In the genomic region with DNA sequence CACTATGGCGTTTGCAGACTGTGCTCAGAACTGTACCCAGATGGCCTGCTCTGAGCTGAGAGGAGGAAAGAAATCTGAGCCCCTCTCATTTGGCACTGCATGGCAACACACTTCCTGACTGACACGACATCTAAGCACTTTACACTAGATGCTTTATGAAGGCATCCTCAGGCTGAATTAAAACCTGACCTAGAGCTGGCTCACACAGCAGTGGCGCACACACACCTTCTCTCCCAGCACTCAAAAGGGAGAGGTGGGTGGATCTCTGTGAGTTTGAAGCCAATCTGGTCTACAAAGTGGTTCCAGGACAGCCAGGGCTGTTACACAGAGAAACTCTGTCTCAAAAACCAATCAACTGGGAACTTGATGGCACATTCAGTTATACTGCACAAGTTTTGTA, we compare ENCODE assay signal across 19 mouse cellular contexts. TPM values are rescaled to one million over a fixed set of nuclear protein-coding genes. Genes with fewer than 3 reads are reported as not detected.
DNase-seq lines count a peak whose midpoint lies in the region; ATAC-seq and TF ChIP-seq lines count a peak whose summit lies in the region.
"Had no signal": no experiment of that assay in that cellular context is flagged by ENCODE, and none has a peak within 500 bp of the region (broad histone marks: within the 10 kb centered on the region; RNA-seq: fewer than 3 reads in every experiment).

No protein-coding gene starts in this region.

- no peak overlapping the region for H3K27ac ChIP-seq in forebrain, postnatal 0 days (ENCODE audit: low read depth, low read length)
- no peak overlapping the region for H3K27ac ChIP-seq in forebrain, embryonic 15.5 days (replicated peaks)
- H3K27ac ChIP-seq in layer of hippocampus, adult 2 months = peak overlapping the region; percentile 75
- no peak overlapping the region for H3K27ac ChIP-seq in embryonic facial prominence, embryonic 14.5 days (replicated peaks; ENCODE audit: low read depth, low read length)
- no peak overlapping the region for H3K27ac ChIP-seq in stomach, postnatal 0 days (replicated peaks)
- H3K27ac ChIP-seq: forebrain, embryonic 12.5 days; heart, adult 2 months; hindbrain, embryonic 12.5 days; hindbrain, postnatal 0 days had no signal

- H3K36me3 ChIP-seq in forebrain, postnatal 0 days (ENCODE audit: insufficient read depth) = peaks cover 49% of the 10 kb centered on the region
- peaks cover 44% of the 10 kb centered on the region for H3K36me3 ChIP-seq in forebrain, embryonic 15.5 days
- peaks cover 67% of the 10 kb centered on the region for H3K36me3 ChIP-seq in embryonic facial prominence, embryonic 14.5 days (ENCODE audit: control insufficient read depth, insufficient read depth, low read length)
- peaks cover 7% of the 10 kb centered on the region for H3K36me3 ChIP-seq in stomach, postnatal 0 days (ENCODE audit: control insufficient read depth, insufficient read depth, low read length)

- H3K9me3 ChIP-seq in forebrain, postnatal 0 days (ENCODE audit: low read length) = no peaks in the 10 kb centered on the region
- no peaks in the 10 kb centered on the region for H3K9me3 ChIP-seq in forebrain, embryonic 15.5 days
- H3K9me3 ChIP-seq in embryonic facial prominence, embryonic 14.5 days (ENCODE audit: control insufficient read depth, low read length) = no peaks in the 10 kb centered on the region
- H3K9me3 ChIP-seq in stomach, postnatal 0 days (ENCODE audit: control insufficient read depth, low read length) = no peaks in the 10 kb centered on the region
- H3K9me3 ChIP-seq: forebrain, embryonic 12.5 days; hindbrain, embryonic 12.5 days had no signal

- no peak overlapping the region for H3K4me3 ChIP-seq in forebrain, postnatal 0 days (ENCODE audit: low read depth, low read length)
- no peak overlapping the region for H3K4me3 ChIP-seq in forebrain, embryonic 15.5 days
- no peak overlapping the region for H3K4me3 ChIP-seq in layer of hippocampus, adult 2 months
- no peak overlapping the region for H3K4me3 ChIP-seq in embryonic facial prominence, embryonic 14.5 days (ENCODE audit: low read depth, low read length)
- no peak overlapping the region for H3K4me3 ChIP-seq in stomach, postnatal 0 days (ENCODE audit: low read depth, low read length)
- H3K4me3 ChIP-seq: forebrain, embryonic 12.5 days; heart, adult 2 months; hindbrain, embryonic 12.5 days had no signal

- ATAC-seq in forebrain, postnatal 0 days = peak; percentile 43; the same call in 1 of the 2 replicates
- ATAC-seq in forebrain, embryonic 15.5 days (replicated peaks) = no peak
- no peak for ATAC-seq in embryonic facial prominence, embryonic 14.5 days (ENCODE audit: low read depth)
- ATAC-seq in stomach, postnatal 0 days (ENCODE audit: low FRiP score, low TSS enrichment) = no peak
- ATAC-seq: hindbrain, postnatal 0 days had no signal

- no peak overlapping the region for H3K4me2 ChIP-seq in forebrain, postnatal 0 days (ENCODE audit: low read depth)
- H3K4me2 ChIP-seq in forebrain, embryonic 15.5 days (replicated peaks) = no peak overlapping the region
- H3K4me2 ChIP-seq in embryonic facial prominence, embryonic 14.5 days (ENCODE audit: low read depth, low read length) = no peak overlapping the region
- H3K4me2 ChIP-seq in stomach, postnatal 0 days (replicated peaks; ENCODE audit: low read depth) = no peak overlapping the region
- H3K4me2 ChIP-seq: forebrain, embryonic 12.5 days; heart, embryonic 11.5 days; hindbrain, embryonic 12.5 days had no signal

- no peaks in the 10 kb centered on the region for H3K27me3 ChIP-seq in forebrain, postnatal 0 days (ENCODE audit: insufficient read depth, low read length)
- H3K27me3 ChIP-seq in forebrain, embryonic 15.5 days = no peaks in the 10 kb centered on the region
- H3K27me3 ChIP-seq in embryonic facial prominence, embryonic 14.5 days (replicated peaks; ENCODE audit: control insufficient read depth, insufficient read depth, low read length) = no peaks in the 10 kb centered on the region
- no peaks in the 10 kb centered on the region for H3K27me3 ChIP-seq in stomach, postnatal 0 days (ENCODE audit: control insufficient read depth, insufficient read depth, low read length)
- H3K27me3 ChIP-seq: forebrain, embryonic 12.5 days; hindbrain, embryonic 12.5 days had no signal

- H3K9ac ChIP-seq in forebrain, postnatal 0 days = no peak overlapping the region
- H3K9ac ChIP-seq in forebrain, embryonic 15.5 days (replicated peaks) = no peak overlapping the region
- H3K9ac ChIP-seq in embryonic facial prominence, embryonic 14.5 days (ENCODE audit: low read depth, low read length) = no peak overlapping the region
- H3K9ac ChIP-seq in stomach, postnatal 0 days (ENCODE audit: low read length) = no peak overlapping the region
- H3K9ac ChIP-seq: forebrain, embryonic 12.5 days; hindbrain, embryonic 12.5 days had no signal

- H3K4me1 ChIP-seq in forebrain, postnatal 0 days (ENCODE audit: insufficient read depth) = no peaks in the 10 kb centered on the region
- H3K4me1 ChIP-seq in forebrain, embryonic 15.5 days = peaks cover 6% of the 10 kb centered on the region
- no peaks in the 10 kb centered on the region for H3K4me1 ChIP-seq in embryonic facial prominence, embryonic 14.5 days (ENCODE audit: control insufficient read depth, insufficient read depth, low read length)
- H3K4me1 ChIP-seq in stomach, postnatal 0 days (replicated peaks; ENCODE audit: control insufficient read depth, insufficient read depth) = 0 out of 2 replicates have a peak, but pooled peaks cover 2% of the 10 kb centered on the region

- 56% methylated on average over 3 of the region's 3 CpGs for WGBS in forebrain, postnatal 0 days
- WGBS in forebrain, embryonic 15.5 days = 64% methylated on average over 3 of the region's 3 CpGs
- WGBS in embryonic facial prominence, embryonic 14.5 days = 28% methylated on average over 3 of the region's 3 CpGs
- 70% methylated on average over 3 of the region's 3 CpGs for WGBS in stomach, postnatal 0 days

- DNase-seq in forebrain, postnatal 0 days = peak; percentile 39
- no peak for DNase-seq in layer of hippocampus, adult 2 months (ENCODE audit: low spot score in 2 of 2)
- no peak for DNase-seq in layer of hippocampus, adult 9-10 months (ENCODE audit: low spot score)
- peak; percentile 15 for DNase-seq in embryonic facial prominence, embryonic 14.5 days (ENCODE audit: low spot score)
- DNase-seq in stomach, postnatal 0 days (ENCODE audit: low spot score) = no peak
- DNase-seq in kidney, postnatal 14 days = no peak
- DNase-seq: adrenal gland, postnatal 10 days; cerebellum, adult 11-12 months; cerebellum, adult 9-10 months; cerebellum, postnatal 25 days; gastrocnemius, postnatal 10 days; heart, adult 2 months; heart, postnatal 36 days had no signal

- TF ChIP-seq EP300 in stomach, postnatal 0 days (optimal IDR thresholded peaks at IDR 0.05) = no peak

- TF ChIP-seq CTCF in forebrain, postnatal 0 days (IDR thresholded peaks at IDR 0.05; ENCODE audit: low read depth) = no peak
- TF ChIP-seq CTCF in layer of hippocampus, adult 2 months (conservative IDR thresholded peaks at IDR 0.05) = no peak
- no peak for TF ChIP-seq CTCF in stomach, postnatal 0 days (IDR thresholded peaks at IDR 0.05; ENCODE audit: low read depth)

RNA-seq across cellular contexts. Expression of gene Mb, which starts 49.3 kb away (rescaled TPM):
- total RNA-seq in forebrain, postnatal 0 days (2014; rRNA removed) = 0.62 and 3.6 TPM in 2 replicates
- 0.21 and 0.33 TPM in 2 replicates for polyA plus RNA-seq in forebrain, postnatal 0 days (2015; fragmentation: Nextera tagmentation; extraction: Ambion mirVana)
- polyA plus RNA-seq in forebrain, embryonic 15.5 days (2015; fragmentation: Nextera tagmentation; extraction: Ambion mirVana) = 0.31 TPM in 1 of 2 replicates, not detected in the other
- total RNA-seq in layer of hippocampus, adult 2 months (2021) = under 1 TPM in 1 of 2 experiments, not detected in 1; 0.49 TPM
- 12.9 and 13.9 TPM in 2 replicates for polyA plus RNA-seq in embryonic facial prominence, embryonic 14.5 days (2014; fragmentation: Nextera tagmentation; extraction: Ambion mirVana)
- polyA plus RNA-seq in stomach, postnatal 0 days (2015; fragmentation: Nextera tagmentation; extraction: Ambion mirVana) = 0.91 and 1.1 TPM in 2 replicates
- total RNA-seq: hindbrain, postnatal 0 days; MEL had no signal
- polyA plus RNA-seq: forebrain, embryonic 12.5 days had no signal

RNA-seq across cellular contexts. Expression of gene Apol6, which starts 55.2 kb away (rescaled TPM):
- 0.19 TPM in 1 of 2 replicates, not detected in the other for total RNA-seq in forebrain, postnatal 0 days (2014; rRNA removed)
- not detected in 2 replicates for polyA plus RNA-seq in forebrain, postnatal 0 days (2015; fragmentation: Nextera tagmentation; extraction: Ambion mirVana)
- not detected in 2 replicates for polyA plus RNA-seq in forebrain, embryonic 15.5 days (2015; fragmentation: Nextera tagmentation; extraction: Ambion mirVana)
- total RNA-seq in layer of hippocampus, adult 2 months (2021) = not detected
- 0.21 TPM in 2 replicates for polyA plus RNA-seq in embryonic facial prominence, embryonic 14.5 days (2014; fragmentation: Nextera tagmentation; extraction: Ambion mirVana)
- 0.25 and 0.51 TPM in 2 replicates for polyA plus RNA-seq in stomach, postnatal 0 days (2015; fragmentation: Nextera tagmentation; extraction: Ambion mirVana)
- total RNA-seq: MEL had no signal
- polyA plus RNA-seq: forebrain, embryonic 12.5 days; hindbrain, embryonic 12.5 days; hindbrain, postnatal 0 days had no signal

Comparison
In these comparisons a context has a peak if more than half of its experiments do, and no peak if none do; other contexts are left out.
1. DNase-seq: peak in forebrain, postnatal 0 days (single experiment) and embryonic facial prominence, embryonic 14.5 days (single experiment); none in layer of hippocampus, adult 2 months (0 of 2), layer of hippocampus, adult 9-10 months (single experiment), stomach, postnatal 0 days (single experiment) and kidney, postnatal 14 days (single experiment).